Mouse (Mus musculus): ENCODE data around the gene Numbl.

DNA sequence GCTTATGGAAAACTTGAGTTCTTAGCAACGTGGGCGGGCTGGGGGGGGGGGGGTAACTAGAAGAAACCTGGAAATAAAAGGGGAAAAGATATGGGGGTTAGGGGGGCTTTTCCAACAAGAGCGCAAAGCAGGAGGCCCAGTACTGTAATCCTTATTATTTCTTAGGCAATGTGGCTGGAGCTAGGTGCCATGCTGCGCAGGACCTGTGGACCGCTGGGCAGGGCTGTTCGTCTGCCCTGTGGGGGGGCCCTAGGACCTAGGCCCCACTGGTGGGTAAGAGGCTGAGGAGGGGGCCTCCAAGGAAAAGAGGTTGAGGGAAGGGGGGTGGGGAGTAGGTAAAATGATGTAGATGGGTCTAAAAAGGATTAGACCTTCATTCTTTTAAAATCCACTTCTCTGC, 24.9 kb upstream of the Numbl start:
- no peak for TF ChIP-seq CTCF (IDR thresholded peaks at IDR 0.05; ENCODE audit: low read depth, low read length)
- no peak for TF ChIP-seq GATA1 (IDR thresholded peaks at IDR 0.05; ENCODE audit: borderline replicate concordance, low read length)
- no peak for TF ChIP-seq TAL1 (conservative IDR thresholded peaks at IDR 0.05; ENCODE audit: low read depth, low read length)
- TF ChIP-seq POLR2AphosphoS5 (IDR thresholded peaks at IDR 0.05; ENCODE audit: insufficient replicate concordance, low read depth, low read length): no peak
- TF ChIP-seq GATA2 (IDR thresholded peaks at IDR 0.05; ENCODE audit: borderline replicate concordance, low read depth, low read length): no peak

Data from G1E (cell line).